Mouse (Mus musculus) erythroblast, embryonic 14.5 days (primary cell): ENCODE data around the gene Ano6.

Experiments used
- GATA1 ChIP-seq: IDR thresholded peaks from 2 replicates; pipeline ENCODE4 v1.6.1; 2012; ENCODE audit warnings: low read length, inconsistent platforms, mixed read lengths
- TAL1 ChIP-seq: IDR thresholded peaks from 3 replicates; pipeline ENCODE4 v1.6.1; 2012; ENCODE audit warnings: low read length, inconsistent platforms, mixed read lengths

DNA sequence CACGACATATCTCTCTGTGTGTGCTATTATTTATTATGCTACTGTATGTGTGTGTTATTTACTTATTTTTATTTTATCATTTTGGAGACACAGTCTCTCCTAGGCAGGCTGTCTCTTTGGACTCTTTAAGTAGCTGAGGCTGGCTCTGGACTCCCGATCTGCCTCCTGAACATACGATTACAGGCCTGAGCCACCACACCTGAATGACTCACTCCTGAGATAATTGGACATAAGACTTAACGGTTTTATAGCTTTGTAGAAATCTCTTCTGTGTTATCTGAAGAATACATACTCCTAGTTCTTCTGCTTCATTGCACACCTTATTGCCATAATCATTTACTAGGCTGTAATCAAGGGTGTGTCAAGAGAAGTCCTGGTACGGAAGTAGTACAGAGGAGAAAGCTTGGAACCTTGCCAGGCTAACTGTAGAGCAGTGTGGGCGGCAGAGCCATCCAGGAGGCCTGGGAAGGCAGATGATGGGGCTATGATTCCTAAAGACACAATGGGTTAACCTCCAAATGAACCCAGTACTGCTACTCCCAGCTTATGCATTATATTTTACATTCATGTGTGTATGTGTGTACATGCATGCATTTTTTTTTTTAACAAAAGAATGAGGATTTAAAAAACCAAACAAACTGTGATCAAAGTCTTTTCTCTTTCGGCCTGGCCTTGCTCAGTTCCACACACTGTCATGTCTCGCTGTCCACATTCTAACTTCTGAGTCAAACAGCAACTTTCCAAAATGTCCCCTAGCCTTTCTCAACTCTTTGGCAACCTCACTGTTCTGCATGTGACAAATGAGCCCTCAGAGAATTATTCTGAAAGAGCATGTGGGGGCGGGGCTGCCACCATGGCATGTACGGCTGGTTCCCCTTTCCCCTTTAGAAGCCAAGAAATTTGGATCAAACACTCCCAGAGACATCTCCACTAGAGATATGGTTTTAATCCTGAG lies 4.2 kb downstream of the Ano6 start:
- TF ChIP-seq GATA1 = no peak
- no peak for TF ChIP-seq TAL1
